Mouse (Mus musculus) T-helper 17 cell (primary cell): ENCODE measurements around the gene Scamp4.
"Not testable (repeated sequence)": the region's sequence is repeated elsewhere in the genome, so short reads cannot be mapped to it uniquely, and the experiment has no call there.

Experiments
- in situ Hi-C, 2 experiments: fragments of 300-600 bp; cut with MboI, MseI; formaldehyde crosslinking; loops; 1 replicate in 1 of 2; 2 replicates in 1 of 2; pipeline ENCODE4 v1.15.1; 2025; ENCODE audit warnings: high pct_unique_total_duplicates in 2 of 2

Gene Scamp4

DNA sequence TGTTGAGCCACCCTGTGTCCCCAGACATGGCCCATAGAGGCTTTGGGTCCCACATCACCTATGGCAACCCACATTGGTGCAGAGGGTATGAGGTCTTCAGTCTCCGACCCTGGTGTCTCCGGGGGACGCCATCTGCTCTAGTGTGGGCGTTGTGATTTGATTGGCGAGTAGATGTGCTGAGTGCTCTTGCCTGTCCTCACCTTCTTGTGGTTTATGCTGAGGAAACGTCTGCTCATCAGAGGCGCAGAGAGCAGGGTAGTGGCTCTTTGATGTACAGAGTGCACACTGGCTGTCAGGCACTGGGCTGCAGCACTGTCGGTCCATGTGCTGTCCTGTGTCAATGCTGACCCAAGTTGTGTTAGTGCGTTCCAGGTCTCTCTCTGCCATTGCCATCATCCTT lies 26.3 kb downstream of the Scamp4 start:
- in situ Hi-C loops: no loop called here

DNA sequence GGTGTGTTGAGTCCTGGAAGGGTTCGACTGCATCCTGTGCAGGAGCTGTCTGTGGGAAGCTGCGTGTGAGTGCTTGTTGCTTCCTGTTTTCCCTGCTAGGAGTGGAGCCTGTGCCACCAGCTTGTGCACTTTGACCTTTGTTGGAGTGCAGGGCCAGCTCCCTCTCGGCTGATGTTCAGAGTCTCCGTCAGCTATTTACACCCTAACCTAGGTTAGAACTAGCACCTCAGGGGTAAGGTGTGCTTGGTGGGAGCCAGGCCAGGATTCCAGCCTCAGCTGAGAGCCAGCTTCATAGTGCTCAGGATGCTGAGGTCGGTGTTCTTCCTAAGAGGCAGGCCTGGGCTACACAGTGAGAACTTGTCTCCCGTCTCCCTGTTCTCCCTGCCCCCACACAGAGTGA lies 32.7 kb downstream of the Scamp4 start:
- in situ Hi-C loops: loop anchor here in 1 of 2 experiments (5.0 kb wide), 1 partner anchor 218 kb away; no protein-coding TSS in a partner anchor

DNA sequence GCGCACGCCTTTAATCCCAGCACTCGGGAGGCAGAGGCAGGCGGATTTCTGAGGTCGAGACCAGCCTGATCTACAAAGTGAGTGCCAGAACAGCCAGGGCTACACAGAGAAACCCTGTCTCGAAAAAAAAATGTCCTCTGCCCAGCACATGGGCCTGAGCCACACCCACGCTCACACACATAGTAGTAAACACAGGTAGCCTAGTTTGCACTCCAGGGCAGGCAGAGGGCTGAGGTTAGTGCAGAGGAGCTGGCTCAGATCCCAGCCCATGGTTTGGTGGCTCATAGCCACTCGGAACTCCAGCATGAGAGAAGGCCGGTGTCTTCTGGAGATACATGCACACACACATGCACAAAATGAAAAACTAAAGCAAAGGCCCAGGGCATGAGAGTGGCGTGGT lies 44.3 kb downstream of the Scamp4 start:
- in situ Hi-C loops: no loop called here

DNA sequence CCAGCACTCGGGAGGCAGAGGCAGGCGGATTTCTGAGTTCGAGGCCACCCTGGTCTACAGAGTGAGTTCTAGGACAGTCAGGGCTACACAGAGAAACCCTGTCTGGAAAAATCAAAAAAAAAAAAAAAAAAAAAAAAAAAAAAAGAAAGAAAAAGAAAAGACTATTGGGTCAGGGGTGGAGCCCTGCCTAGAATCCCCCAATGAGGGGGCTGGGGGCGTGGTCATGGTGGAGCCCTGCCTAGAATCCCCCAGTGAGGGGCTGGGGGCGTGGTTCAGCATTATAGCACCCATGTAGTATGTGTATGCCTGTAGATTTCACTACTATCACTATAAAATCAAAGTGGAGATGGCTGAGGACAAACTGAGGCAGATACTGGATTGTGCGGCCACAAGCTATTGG lies 47.2 kb downstream of the Scamp4 start:
- in situ Hi-C loops: not testable (repeated sequence)

DNA sequence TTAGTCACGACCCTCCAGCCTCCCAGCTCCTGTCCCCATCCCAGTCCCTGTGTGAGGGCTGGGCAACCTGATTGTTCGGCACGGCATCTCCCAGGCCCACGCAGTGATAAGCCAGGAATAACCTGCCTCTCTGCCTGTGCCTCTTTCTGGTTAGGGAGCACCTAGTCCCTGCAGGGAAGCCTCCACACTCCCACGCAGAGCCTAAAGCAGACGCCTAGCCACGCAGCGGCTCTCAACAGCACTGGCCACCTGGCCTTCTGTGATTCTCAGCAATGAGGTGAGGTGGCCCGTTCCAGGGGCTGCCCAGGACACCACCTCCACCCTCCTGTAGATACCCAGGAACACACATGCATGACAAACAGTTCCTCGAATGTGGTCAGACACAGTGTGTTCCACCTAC lies 47.7 kb downstream of the Scamp4 start:
- in situ Hi-C loops: no loop called here

DNA sequence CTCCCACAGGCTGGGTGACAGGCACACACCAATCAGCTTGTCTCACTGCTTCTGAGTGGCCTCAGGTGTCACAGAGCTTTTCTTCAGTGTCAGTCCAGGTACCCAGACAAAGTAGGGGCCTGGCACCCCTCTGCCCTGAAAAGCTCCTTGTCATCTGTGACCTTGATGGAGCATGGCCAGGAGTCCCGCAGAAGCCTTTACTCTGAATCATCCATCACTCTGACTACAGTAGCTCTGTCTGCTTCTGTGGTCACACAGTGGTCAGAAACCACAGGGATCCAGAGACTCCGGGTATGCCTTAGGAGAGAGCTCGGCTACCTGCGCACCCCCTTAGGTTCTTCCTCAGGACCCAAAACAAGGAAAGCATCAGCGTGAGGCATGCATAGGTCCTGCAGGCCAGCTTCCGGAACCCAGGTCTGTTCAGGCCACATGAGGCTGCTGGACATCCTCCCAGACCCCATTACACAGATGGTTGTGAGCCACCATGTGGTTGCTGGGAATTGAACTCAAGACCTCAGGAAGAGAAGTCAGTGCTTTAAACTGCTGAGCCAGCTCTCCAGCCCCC lies 50.6 kb downstream of the Scamp4 start:
- in situ Hi-C loops: no loop called here

DNA sequence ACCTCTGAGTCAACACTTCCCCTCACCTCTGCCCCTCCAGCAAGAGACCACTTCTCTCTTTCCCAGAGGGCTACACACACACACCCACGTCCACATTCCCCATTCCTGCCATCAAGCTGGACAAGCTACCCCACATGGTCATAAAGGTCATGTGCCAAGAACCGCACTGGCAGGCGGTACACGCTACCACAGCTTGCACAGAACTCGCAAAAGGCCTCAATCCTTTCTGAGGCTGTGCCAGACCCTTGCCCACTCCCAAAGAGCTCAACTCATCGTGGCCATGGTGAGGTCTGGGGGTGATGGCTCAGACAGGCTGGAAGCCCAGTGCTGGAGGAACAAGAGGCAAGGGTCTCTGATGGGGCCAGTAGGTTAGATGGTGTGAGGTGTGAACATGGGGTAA lies 52.2 kb downstream of the Scamp4 start:
- in situ Hi-C loops: loop anchor here in 1 of 2 experiments (5.0 kb wide), 1 partner anchor 47 kb away; the partner anchor contains the start of genes Izumo4 and Mob3a

DNA sequence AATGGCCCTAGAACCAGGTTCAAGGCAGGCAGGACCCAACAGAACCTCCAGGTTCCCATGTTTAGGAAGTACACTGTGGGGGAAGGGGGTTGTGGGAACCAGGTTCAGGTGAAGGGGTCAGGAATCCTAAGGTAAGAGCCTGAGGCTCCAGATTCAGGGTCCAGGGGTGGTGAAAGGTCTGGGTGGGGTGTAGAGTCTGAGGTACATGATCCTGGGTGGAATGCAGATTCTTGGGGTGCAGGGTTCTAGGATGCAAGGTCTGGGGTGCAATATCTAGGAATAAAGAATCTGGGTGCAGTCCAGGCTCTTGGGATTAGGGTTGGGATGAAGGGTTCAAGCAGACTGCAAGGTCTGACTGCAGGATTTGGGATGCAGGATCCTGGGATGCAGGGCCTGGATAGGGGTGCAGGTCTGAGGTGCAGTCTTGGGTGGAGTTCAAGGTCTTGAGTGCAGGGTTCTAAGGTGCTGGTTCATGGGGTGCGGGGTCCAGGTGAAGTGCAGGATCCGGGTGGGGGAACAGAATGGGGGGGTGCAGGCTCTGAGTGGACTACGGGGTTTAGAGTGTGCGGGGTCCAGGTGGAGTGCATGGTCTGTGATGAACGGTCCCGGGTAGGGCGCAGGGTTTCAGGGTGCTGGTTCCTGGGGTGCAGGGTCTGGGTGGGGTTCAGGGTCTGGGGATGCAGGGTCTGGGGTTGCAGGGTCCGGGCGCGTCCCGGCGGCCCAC lies 52.9 kb downstream of the Scamp4 start:
- in situ Hi-C loops: loop anchor here in 1 of 2 experiments (5.0 kb wide), 1 partner anchor 47 kb away; the partner anchor contains the start of genes Izumo4 and Mob3a

DNA sequence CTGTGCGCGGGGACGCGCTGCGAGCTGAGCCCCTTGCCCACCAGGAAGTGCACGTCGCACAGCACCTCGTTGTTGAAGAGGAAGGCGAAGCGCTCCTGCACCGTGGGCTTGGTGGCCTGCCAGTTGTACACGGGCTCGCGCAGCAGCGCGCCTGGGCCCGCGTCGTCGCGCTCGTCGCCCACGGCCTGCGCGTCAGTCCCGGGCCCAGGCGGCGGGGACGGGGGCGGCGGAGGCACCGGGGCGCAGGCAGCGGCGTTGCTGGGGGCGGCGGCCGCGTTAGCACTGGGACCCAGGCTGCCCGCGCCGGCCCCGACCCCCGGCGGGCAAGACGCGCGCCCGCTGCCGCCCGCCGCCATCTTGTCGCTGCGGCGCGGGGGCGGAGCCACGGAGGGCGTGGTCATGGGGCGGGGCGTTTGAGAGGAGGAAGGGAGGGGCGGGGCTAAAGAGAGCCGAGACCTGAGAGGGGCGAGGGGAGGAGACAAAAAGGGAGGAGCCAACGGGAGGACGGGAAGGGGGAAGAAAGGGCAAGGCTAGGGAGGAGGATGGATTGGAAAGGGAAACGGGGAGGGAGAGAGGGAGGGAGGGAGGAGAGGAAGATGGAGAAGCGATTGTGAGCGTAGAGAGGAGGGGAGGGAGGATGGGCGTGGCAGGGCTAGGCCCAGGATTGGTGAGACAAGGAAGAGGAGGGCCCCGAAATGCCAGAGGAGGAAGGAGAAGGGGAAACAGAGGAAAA lies 53.6 kb downstream of the Scamp4 start:
- in situ Hi-C loops: loop anchor here in 1 of 2 experiments (5.0 kb wide), 1 partner anchor 46 kb away; the partner anchor contains the start of genes Izumo4 and Mob3a

DNA sequence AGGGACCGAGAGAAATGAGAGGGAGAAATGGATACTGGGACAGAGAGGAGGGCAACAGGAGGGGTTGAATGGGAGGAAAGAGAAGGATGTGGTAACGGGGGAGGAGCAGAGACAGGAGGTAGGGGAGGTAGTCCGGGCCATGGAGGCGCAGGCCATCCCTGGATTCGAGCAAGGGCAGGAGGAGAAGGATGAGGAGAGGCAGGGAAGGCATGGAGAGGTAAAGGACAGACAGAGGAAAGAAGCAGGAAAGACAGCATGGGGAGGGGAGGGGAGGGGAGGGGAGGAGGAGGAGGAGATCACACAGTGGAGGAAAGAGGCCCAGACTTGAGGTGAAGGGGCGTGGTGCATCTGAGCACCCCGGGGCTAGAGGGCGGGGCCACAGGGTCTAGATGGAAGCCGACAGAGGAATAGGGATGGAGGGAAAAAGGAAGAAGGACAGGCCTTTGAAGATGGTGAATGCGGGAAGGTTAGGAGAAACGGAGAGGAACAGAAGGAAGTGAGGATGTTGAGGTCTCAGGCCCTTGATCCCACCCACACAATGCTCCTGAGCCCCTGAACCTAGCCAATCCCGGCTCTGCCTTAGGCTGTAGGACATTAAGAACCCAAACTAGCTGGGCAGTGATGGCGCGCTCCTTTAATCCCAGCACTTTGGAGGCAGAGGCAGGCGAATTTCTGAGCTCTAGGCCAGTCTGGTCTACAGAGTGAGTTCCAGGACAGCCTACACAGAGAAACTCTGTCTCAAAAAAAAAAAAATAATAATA lies 54.4 kb downstream of the Scamp4 start, which contains the start of gene Btbd2:
Btbd2 (minus strand) TSS at position 209 of the 761 bp plus-strand sequence.
- in situ Hi-C loops: loop anchor here in 1 of 2 experiments (5.0 kb wide), 1 partner anchor 45 kb away; the partner anchor contains the start of genes Izumo4 and Mob3a

DNA sequence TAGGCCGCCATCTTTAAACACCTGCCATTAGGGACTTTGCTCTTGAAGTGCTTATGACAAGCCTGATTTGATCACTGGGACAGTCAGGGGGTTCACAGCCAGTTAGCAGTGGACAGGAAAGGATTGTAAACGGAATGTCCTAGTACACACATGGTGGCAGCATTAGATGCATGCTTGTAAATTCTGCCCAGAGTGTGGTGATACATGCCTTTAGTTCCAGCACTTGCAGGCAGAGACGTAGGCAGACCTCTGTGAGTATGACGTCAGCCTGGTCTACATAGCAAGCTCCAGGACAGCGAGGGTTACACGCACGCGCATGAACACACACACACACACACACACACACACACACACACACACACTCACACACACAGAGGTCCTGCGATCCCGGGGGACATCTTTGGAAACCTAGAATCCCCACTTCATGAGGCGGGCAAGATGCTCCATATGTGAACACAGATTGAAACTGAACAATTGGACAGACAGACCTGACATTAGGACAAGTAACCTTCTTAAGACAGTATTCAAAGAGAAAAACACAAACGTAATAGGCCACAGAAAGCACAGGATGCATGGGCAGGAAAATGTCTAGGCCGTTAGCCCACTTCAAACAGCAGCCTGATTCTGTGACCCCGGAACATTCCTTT lies 55.6 kb downstream of the Scamp4 start:
- in situ Hi-C loops: loop anchor here in 1 of 2 experiments (5.0 kb wide), 1 partner anchor 44 kb away; the partner anchor contains the start of genes Izumo4 and Mob3a

DNA sequence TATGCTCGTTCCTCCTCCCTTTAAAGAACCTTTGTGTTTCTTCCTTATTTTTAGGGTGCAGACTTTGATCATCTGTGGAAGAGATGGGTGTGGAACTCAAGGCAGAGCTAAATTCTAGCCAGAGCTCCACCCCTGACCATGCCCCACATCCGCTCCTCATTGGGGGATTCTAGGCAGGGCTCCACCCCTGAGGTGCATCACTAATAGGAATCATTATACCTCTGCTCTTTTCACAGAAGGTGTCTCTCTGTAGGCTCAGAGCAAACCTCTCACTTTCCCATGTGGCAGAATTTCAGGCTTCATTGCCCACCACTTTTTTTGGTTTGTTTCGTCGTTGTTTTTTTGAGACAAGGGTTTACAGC lies 56.1 kb downstream of the Scamp4 start:
- in situ Hi-C loops: loop anchor here in 1 of 2 experiments (5.0 kb wide), 1 partner anchor 43 kb away; the partner anchor contains the start of genes Izumo4 and Mob3a

DNA sequence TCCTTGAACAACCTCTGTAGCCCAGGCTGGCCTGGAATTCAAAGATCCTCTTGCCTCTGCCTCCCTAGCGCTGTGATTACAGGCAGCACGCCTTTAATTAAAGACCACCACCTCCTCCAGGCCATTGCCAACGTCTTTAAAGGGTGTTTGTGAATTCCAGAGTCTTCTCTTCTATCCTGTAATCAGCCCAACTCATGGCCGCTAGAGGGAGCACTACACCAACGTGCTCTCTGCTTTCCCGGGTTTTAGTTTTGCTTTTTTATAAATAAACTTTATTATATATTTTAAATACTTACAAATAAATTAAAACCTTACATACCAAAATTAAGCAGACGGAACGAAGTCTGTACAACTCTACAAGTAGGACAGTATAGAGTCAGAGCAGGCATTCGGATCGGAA lies 56.5 kb downstream of the Scamp4 start:
- in situ Hi-C loops: loop anchor here in 1 of 2 experiments (5.0 kb wide), 1 partner anchor 43 kb away; the partner anchor contains the start of genes Izumo4 and Mob3a

DNA sequence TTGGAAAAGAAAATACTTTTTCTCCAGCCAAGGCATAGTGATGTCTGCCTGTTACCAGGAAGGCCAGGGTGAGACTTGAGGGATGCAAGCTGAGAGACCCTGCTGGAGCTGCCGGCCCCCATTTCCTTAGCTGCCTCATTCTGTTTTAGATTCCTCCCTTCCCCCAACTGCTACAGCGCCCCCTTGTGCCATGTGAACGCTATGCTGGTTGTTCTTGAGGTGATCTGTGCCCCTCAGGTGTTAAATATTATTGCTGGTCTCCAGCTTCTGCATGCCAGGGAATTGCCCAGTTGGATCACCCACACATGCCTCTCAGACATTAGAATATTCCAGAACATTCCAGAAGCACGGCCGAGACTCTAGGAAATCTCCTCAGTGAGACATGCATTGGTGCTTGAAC lies 58.5 kb downstream of the Scamp4 start:
- in situ Hi-C loops: no loop called here

DNA sequence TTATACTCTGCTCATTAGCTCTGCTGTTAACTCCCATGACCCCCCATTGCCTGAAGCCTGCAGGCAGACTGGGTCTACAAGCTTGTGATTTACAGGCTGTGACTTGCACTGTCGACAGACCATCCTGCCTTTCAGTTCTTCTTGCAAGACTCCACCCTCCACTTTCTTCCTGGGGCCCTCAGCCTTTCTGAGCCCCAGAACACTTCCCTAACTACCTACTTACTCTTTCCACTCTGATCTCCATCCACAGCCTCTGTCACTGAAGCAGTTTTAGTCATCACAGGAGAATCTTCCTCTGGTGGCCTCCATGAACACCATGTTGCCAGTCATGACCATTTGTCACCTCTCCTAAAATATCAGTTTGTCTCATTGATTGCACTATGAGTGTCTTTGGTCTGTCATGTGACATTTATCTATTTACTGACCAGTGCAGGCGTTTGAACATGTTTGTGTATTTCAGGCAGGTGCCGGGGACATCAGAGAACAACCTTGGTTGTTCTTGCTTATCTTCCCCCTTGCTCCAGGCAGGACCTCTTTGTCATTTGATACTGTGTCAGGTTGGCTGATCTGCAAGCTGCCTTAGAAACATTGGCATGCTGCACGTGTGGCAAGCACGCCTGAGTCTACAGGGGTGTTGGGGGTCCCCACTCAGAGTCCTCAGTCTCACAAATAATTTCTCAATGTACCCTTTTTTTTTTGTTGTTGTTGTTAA lies 61.0 kb downstream of the Scamp4 start:
- in situ Hi-C loops: no loop called here

DNA sequence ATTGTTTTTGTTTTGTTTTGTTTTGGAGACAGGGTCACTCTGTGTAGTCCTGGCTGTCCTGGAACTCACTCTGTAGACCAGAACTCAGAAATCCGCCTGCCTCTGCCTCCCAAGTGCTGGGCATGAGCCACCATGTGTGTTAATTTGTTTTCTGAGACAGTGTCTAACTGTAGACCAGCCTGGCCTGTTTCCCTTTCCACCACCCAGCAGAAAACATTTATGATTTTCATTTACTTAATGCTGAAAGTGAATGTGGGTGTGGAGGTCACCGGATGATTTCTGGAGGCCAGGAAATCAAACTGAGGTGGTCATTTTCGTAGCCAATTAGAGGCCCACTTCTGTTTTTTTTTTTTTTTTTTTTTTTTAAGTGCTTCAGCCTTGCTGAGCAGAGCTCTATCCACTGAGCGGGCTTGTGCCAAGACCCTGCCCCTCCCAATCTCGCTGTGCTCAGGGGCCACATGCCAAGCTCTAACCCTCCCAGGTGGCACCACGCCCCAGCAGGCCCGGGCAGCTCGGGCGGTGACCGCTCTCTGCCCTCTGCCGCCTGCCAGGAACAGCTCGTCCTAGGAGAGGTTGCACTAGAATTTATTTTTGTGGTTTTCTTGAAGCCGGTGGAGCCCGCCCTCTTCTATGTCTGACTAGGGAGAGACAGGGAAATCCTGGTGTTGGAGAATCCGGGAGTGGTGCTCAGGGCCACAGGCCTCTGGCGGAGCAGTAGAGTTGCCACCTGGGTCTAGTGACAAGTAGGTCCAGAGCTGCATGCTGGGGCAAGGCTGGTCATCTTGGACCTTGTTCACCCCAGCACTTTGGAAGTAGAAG lies 61.7 kb downstream of the Scamp4 start:
- in situ Hi-C loops: no loop called here

DNA sequence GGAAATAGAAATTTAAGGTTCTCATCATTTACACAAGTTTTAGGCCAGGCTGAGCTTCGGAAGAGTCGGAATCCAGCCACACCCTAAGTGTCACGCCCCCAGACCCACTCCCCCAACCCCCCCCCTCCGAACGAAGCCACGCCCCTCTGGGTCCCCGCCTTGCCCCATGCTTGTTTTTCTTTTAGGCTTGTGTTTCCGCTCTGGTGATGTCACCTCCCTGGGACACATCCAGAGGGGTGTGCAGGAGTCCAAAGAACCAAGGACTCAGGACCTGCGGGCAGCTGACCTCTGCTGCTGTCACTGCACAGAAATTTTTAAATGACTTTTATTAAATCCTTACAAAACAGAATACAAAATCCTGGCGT lies 62.3 kb downstream of the Scamp4 start:
- in situ Hi-C loops: no loop called here
